Mouse (Mus musculus) erythroblast, embryonic 14.5 days (primary cell): ENCODE results near the gene Hbb-bh1. TPM values are rescaled to one million over a fixed set of nuclear protein-coding genes. Genes with fewer than 3 reads are reported as not detected.

Experiments used
- H3K27me3 ChIP-seq: 2 replicates; pipeline ENCODE4 v1.6.1; 2012; ENCODE audit warnings: inconsistent platforms; ENCODE audit not compliant: control insufficient read depth
- H3K36me3 ChIP-seq: 2 replicates; pipeline ENCODE4 v1.6.1; 2012; ENCODE audit warnings: mild to moderate bottlenecking, inconsistent platforms; ENCODE audit not compliant: control insufficient read depth
- H3K4me1 ChIP-seq: 2 replicates; pipeline ENCODE4 v1.6.1; 2012; ENCODE audit warnings: inconsistent platforms; ENCODE audit not compliant: control insufficient read depth
- H3K4me3 ChIP-seq: replicated peaks from 2 replicates; pipeline ENCODE3; 2012; ENCODE audit warnings: moderate library complexity, mild to moderate bottlenecking, inconsistent platforms
- H3K9me3 ChIP-seq: 2 replicates; pipeline ENCODE4 v1.6.1; 2012; ENCODE audit warnings: low read length, inconsistent platforms, mixed read lengths; ENCODE audit not compliant: control insufficient read depth
- GATA1 ChIP-seq: IDR thresholded peaks from 2 replicates; pipeline ENCODE4 v1.6.1; 2012; ENCODE audit warnings: low read length, inconsistent platforms, mixed read lengths
- TAL1 ChIP-seq: IDR thresholded peaks from 3 replicates; pipeline ENCODE4 v1.6.1; 2012; ENCODE audit warnings: low read length, inconsistent platforms, mixed read lengths
- polyA plus RNA-seq: library from polyadenylated mRNA; stranded (reverse); fragments of >175 nt; gene quantifications from 2 replicates; pipeline ENCODE4 v1.2.3, GENCODE M21; 2012

The Hbb-bh1 gene
- polyA plus RNA-seq, 1 experiment = 4.3 TPM

DNA sequence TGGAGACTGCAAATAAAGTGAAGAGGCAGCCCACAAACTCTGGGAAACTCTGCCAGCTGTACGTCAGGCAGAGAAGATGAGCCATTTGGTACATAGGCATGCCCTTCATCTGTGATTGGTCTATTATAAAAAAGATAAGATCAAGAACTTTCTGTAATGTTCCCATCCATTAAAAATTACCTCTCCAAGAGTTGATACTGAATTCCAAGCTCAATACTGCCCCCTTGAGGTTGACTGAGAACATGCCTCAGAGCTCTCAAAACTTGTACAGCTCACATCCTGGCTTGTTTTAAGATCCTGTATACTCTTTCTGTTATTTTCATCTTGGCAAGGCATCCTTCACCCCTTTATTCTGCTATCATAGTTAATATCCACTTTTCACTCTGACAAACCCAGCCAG lies 36.1 kb downstream of the Hbb-bh1 start:
- Histone ChIP-seq H3K36me3 (peaks cover 23% of the 10 kb centered on the region), H3K9me3 (no peaks in the 10 kb centered on the region), H3K4me1 (peaks cover 48% of the 10 kb centered on the region), H3K4me3 (no peak overlapping the region), H3K27me3 (no peaks in the 10 kb centered on the region)
- no peak for TF ChIP-seq GATA1
- no peak for TF ChIP-seq TAL1

DNA sequence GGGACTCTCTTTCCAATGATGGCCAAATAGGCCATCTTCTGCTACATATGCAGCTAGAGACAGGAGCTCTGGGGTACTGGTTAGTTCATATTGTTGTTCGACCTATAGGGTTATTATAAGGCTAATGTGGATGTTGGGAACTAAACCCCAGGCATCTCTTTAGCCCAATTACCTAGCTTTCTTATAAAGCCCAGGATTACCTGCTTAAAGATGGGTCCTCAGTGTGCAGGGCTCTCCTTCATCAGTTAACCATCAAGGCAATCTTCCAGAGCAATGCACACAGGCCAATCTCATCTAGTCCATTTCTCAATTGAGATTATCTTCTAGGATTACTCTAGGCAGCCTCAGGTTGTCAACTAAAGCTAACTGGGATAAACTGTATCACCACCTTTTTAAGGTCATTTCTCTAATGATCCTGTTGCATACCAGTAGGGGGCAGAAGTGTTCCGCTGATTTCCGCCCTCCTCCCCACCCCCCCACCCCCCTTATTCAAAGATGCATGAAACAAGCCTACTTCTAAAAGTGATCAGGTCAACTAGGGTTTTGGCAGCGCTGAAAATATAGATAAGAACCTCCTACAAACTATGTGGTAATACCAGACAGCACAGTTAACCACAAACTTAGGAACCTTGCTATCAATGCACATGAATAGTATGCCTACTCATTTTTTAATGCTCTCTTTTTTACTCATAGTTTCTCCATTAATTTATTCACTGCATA lies 50.1 kb downstream of the Hbb-bh1 start:
- Histone ChIP-seq H3K36me3 (no peaks in the 10 kb centered on the region; the same call in 1 of the 2 replicates), H3K4me1 (peaks cover 16% of the 10 kb centered on the region), H3K4me3 (no peak overlapping the region), H3K27me3 (no peaks in the 10 kb centered on the region; the same call in 1 of the 2 replicates), H3K9me3 (no peaks in the 10 kb centered on the region)
- no peak for TF ChIP-seq GATA1
- no peak for TF ChIP-seq TAL1

DNA sequence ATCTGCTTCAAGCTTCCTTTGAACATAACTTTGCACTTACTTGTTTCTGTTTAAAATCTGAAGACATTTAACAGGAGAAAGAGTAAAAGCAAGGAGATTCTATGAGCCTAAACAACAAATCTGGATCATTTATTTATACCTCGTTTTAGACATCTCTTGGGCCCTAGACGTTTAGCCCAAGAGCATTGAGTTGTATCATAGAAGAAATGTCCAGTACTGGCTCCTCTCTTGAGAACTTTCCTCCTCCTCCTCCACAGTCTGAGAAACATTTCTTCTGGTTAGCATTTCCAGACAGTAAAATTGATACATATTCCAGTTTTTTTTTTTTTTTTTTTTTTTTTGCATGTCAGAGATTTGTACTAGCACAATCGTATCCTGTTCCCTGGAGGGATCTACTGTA lies 51.2 kb downstream of the Hbb-bh1 start, which contains the start of gene Olfr67:
Olfr67 (minus strand) TSS at position 101 of the 400 bp plus-strand sequence.
- Histone ChIP-seq H3K9me3 (no peaks in the 10 kb centered on the region), H3K4me1 (peaks cover 16% of the 10 kb centered on the region), H3K27me3 (peaks cover 2% of the 10 kb centered on the region; the same call in 1 of the 2 replicates), H3K4me3 (no peak within 1 kb of the TSS), H3K36me3 (no peaks in the 10 kb centered on the region; the same call in 1 of the 2 replicates)
- TF ChIP-seq TAL1 (no peak), GATA1 (no peak)

Other genes with a start within 250 kb of the Hbb-bh1 start
- gene Olfr619, start 242.6 kb downstream of the Hbb-bh1 start, polyA plus RNA-seq = not detected in 2 replicates
- gene Olfr620, start 230.6 kb downstream of the Hbb-bh1 start, polyA plus RNA-seq = not detected in 2 replicates
- not detected in 2 replicates for gene Olfr622, start 200.5 kb downstream of the Hbb-bh1 start, polyA plus RNA-seq
- not detected in 2 replicates for gene Olfr623, start 179.5 kb downstream of the Hbb-bh1 start, polyA plus RNA-seq
- gene Olfr624, start 172.0 kb downstream of the Hbb-bh1 start, polyA plus RNA-seq = not detected in 2 replicates
- gene Olfr625-ps1, start 160.4 kb downstream of the Hbb-bh1 start, polyA plus RNA-seq = not detected in 2 replicates
- not detected in 2 replicates for gene Olfr243, start 128.5 kb downstream of the Hbb-bh1 start, polyA plus RNA-seq
- not detected in 2 replicates for gene Olfr628, start 112.8 kb downstream of the Hbb-bh1 start, polyA plus RNA-seq
- not detected in 2 replicates for gene Olfr629, start 98.2 kb downstream of the Hbb-bh1 start, polyA plus RNA-seq
- not detected in 2 replicates for gene Olfr630, start 85.8 kb downstream of the Hbb-bh1 start, polyA plus RNA-seq
- gene Olfr69, start 71.6 kb downstream of the Hbb-bh1 start, polyA plus RNA-seq = not detected in 2 replicates
- 0.02 TPM in 1 of 2 replicates, not detected in the other for gene Olfr68, start 63.5 kb downstream of the Hbb-bh1 start, polyA plus RNA-seq
- gene Olfr67, start 51.3 kb downstream of the Hbb-bh1 start, polyA plus RNA-seq = not detected in 2 replicates
- gene Hbb-bt, start 29.2 kb downstream of the Hbb-bh1 start, polyA plus RNA-seq = 22,007 and 54,805 TPM in 2 replicates
- 263,491 and 269,873 TPM in 2 replicates for gene Hbb-bs, start 15.1 kb downstream of the Hbb-bh1 start, polyA plus RNA-seq
- 0.10 TPM in 1 of 2 replicates, not detected in the other for gene Hbb-bh2, start 2.6 kb downstream of the Hbb-bh1 start, polyA plus RNA-seq
- 85.0 and 543 TPM in 2 replicates for gene Hbb-y, start 10.1 kb upstream of the Hbb-bh1 start, polyA plus RNA-seq
- not detected in 2 replicates for gene Olfr66, start 43.1 kb upstream of the Hbb-bh1 start, polyA plus RNA-seq
- not detected in 2 replicates for gene Olfr64, start 51.3 kb upstream of the Hbb-bh1 start, polyA plus RNA-seq
- gene Olfr65, start 60.3 kb upstream of the Hbb-bh1 start, polyA plus RNA-seq = 0.08 TPM in 1 of 2 replicates, not detected in the other
- gene Olfr631, start 85.7 kb upstream of the Hbb-bh1 start, polyA plus RNA-seq = 0.10 TPM in 1 of 2 replicates, not detected in the other
- not detected in 2 replicates for gene Olfr632, start 91.2 kb upstream of the Hbb-bh1 start, polyA plus RNA-seq
- gene Olfr633, start 101.3 kb upstream of the Hbb-bh1 start, polyA plus RNA-seq = not detected in 2 replicates
- gene Olfr635, start 128.0 kb upstream of the Hbb-bh1 start, polyA plus RNA-seq = 0.01 TPM in 1 of 2 replicates, not detected in the other
- gene Olfr638, start 155.6 kb upstream of the Hbb-bh1 start, polyA plus RNA-seq = not detected in 2 replicates
- not detected in 2 replicates for gene Olfr639, start 174.1 kb upstream of the Hbb-bh1 start, polyA plus RNA-seq
- 0.01 TPM in 1 of 2 replicates, not detected in the other for gene Olfr640, start 182.4 kb upstream of the Hbb-bh1 start, polyA plus RNA-seq
- gene Olfr641, start 192.3 kb upstream of the Hbb-bh1 start, polyA plus RNA-seq = not detected in 2 replicates
- gene Olfr642, start 209.5 kb upstream of the Hbb-bh1 start, polyA plus RNA-seq = not detected in 2 replicates
- not detected in 2 replicates for gene 4930516K23Rik, start 218.3 kb upstream of the Hbb-bh1 start, polyA plus RNA-seq
- not detected in 2 replicates for gene Olfr644, start 228.7 kb upstream of the Hbb-bh1 start, polyA plus RNA-seq
- not detected in 2 replicates for gene Olfr645, start 242.3 kb upstream of the Hbb-bh1 start, polyA plus RNA-seq